Mouse (Mus musculus): ENCODE data around the gene Gpr34. TPM values are rescaled to one million over a fixed set of nuclear protein-coding genes. Genes with fewer than 3 reads are reported as not detected.

The Gpr34 gene
- polyA plus RNA-seq, 1 experiment from 2014 or later, result 2.0 TPM

GRCm38 (mm10) chrX:13636398-13636797 is 4.5 kb downstream of the Gpr34 start:
- ATAC-seq (ENCODE audit: insufficient number of reproducible peaks, insufficient read depth, low FRiP score, low TSS enrichment, low read depth), result no peak
- H3K4me3 ChIP-seq (replicated peaks), result no peak overlapping the region
- H3K27ac ChIP-seq, result no peak overlapping the region
- no peaks in the 10 kb centered on the region for H3K36me3 ChIP-seq
- H3K4me2 ChIP-seq, result no peak overlapping the region
- no peak overlapping the region for H3K9ac ChIP-seq (replicated peaks)
- H3K4me1 ChIP-seq (replicated peaks), result no peaks in the 10 kb centered on the region
- 93% methylated on average over 1 of the region's 1 CpGs for WGBS
- no peaks in the 10 kb centered on the region for H3K27me3 ChIP-seq
- no peaks in the 10 kb centered on the region for H3K9me3 ChIP-seq

GRCm38 (mm10) chrX:13638894-13639293 is 7.0 kb downstream of the Gpr34 start:
- Histone ChIP-seq H3K4me2 (no peak overlapping the region), H3K27me3 (no peaks in the 10 kb centered on the region), H3K4me3 (replicated peaks) (no peak overlapping the region), H3K36me3 (no peaks in the 10 kb centered on the region), H3K9ac (replicated peaks) (no peak overlapping the region), H3K4me1 (replicated peaks) (no peaks in the 10 kb centered on the region), H3K9me3 (no peaks in the 10 kb centered on the region), H3K27ac (no peak overlapping the region)
- WGBS, result 72% methylated on average over 2 of the region's 2 CpGs
- no peak for ATAC-seq (ENCODE audit: insufficient number of reproducible peaks, insufficient read depth, low FRiP score, low TSS enrichment, low read depth)

GRCm38 (mm10) chrX:13651889-13652288 is 20.0 kb downstream of the Gpr34 start:
- Histone ChIP-seq H3K27me3 (no peaks in the 10 kb centered on the region), H3K36me3 (no peaks in the 10 kb centered on the region), H3K27ac (no peak overlapping the region), H3K4me2 (no peak overlapping the region), H3K4me1 (replicated peaks) (no peaks in the 10 kb centered on the region), H3K9ac (replicated peaks) (no peak overlapping the region), H3K4me3 (replicated peaks) (no peak overlapping the region), H3K9me3 (no peaks in the 10 kb centered on the region)
- WGBS, result 74% methylated on average over 2 of the region's 2 CpGs
- ATAC-seq (ENCODE audit: insufficient number of reproducible peaks, insufficient read depth, low FRiP score, low TSS enrichment, low read depth), result no peak

GRCm38 (mm10) chrX:13652291-13652690 is 20.4 kb downstream of the Gpr34 start:
- Histone ChIP-seq H3K4me3 (replicated peaks) (no peak overlapping the region), H3K4me2 (no peak overlapping the region), H3K9me3 (no peaks in the 10 kb centered on the region), H3K27me3 (no peaks in the 10 kb centered on the region), H3K9ac (replicated peaks) (no peak overlapping the region), H3K27ac (no peak overlapping the region), H3K4me1 (replicated peaks) (no peaks in the 10 kb centered on the region), H3K36me3 (no peaks in the 10 kb centered on the region)
- 88% methylated on average over 1 of the region's 1 CpGs for WGBS
- no peak for ATAC-seq (ENCODE audit: insufficient number of reproducible peaks, insufficient read depth, low FRiP score, low TSS enrichment, low read depth)

GRCm38 (mm10) chrX:13655005-13655421 is 23.1 kb downstream of the Gpr34 start:
- H3K27me3 ChIP-seq, result no peaks in the 10 kb centered on the region

GRCm38 (mm10) chrX:13655906-13656305 is 24.0 kb downstream of the Gpr34 start:
- Histone ChIP-seq H3K4me1 (replicated peaks) (no peaks in the 10 kb centered on the region), H3K4me3 (replicated peaks) (no peak overlapping the region), H3K9ac (replicated peaks) (no peak overlapping the region), H3K9me3 (no peaks in the 10 kb centered on the region), H3K27me3 (no peaks in the 10 kb centered on the region), H3K36me3 (no peaks in the 10 kb centered on the region), H3K4me2 (no peak overlapping the region), H3K27ac (no peak overlapping the region)
- no peak for ATAC-seq (ENCODE audit: insufficient number of reproducible peaks, insufficient read depth, low FRiP score, low TSS enrichment, low read depth)
- 84% methylated on average over 6 of the region's 6 CpGs for WGBS

More at GRCm38 (mm10) chrX:13655005-13655421, 23.1 kb downstream of the Gpr34 start:
- Histone ChIP-seq H3K27ac (no peak overlapping the region), H3K9me3 (no peaks in the 10 kb centered on the region), H3K9ac (replicated peaks) (no peak overlapping the region), H3K4me2 (no peak overlapping the region), H3K4me3 (replicated peaks) (no peak overlapping the region), H3K36me3 (no peaks in the 10 kb centered on the region), H3K4me1 (replicated peaks) (no peaks in the 10 kb centered on the region)
- no peak for ATAC-seq (ENCODE audit: insufficient number of reproducible peaks, insufficient read depth, low FRiP score, low TSS enrichment, low read depth)
- WGBS, result 85% methylated on average over 3 of the region's 3 CpGs

- WGBS, result 5% methylated on average over 1 of the region's 1 CpGs
- no peaks in the 10 kb centered on the region for H3K9me3 ChIP-seq
- H3K4me2 ChIP-seq, result no peak overlapping the region
- ATAC-seq (ENCODE audit: insufficient number of reproducible peaks, insufficient read depth, low FRiP score, low TSS enrichment, low read depth), result no peak
- H3K9ac ChIP-seq (replicated peaks), result no peak overlapping the region
- no peaks in the 10 kb centered on the region for H3K27me3 ChIP-seq
- no peaks in the 10 kb centered on the region for H3K36me3 ChIP-seq
- no peak overlapping the region for H3K4me3 ChIP-seq (replicated peaks)
- H3K27ac ChIP-seq, result no peak overlapping the region
- H3K4me1 ChIP-seq (replicated peaks), result no peaks in the 10 kb centered on the region
Measured at GRCm38 (mm10) chrX:13656721-13657120, 24.8 kb downstream of the Gpr34 start.

GRCm38 (mm10) chrX:13658616-13659140 is 26.8 kb downstream of the Gpr34 start:
- no peak overlapping the region for H3K4me3 ChIP-seq (replicated peaks)
- no peak overlapping the region for H3K4me2 ChIP-seq
- H3K27ac ChIP-seq, result no peak overlapping the region
- 64% methylated on average over 3 of the region's 3 CpGs for WGBS
- no peaks in the 10 kb centered on the region for H3K4me1 ChIP-seq (replicated peaks)
- no peaks in the 10 kb centered on the region for H3K9me3 ChIP-seq
- no peaks in the 10 kb centered on the region for H3K36me3 ChIP-seq
- no peak overlapping the region for H3K9ac ChIP-seq (replicated peaks)
- no peaks in the 10 kb centered on the region for H3K27me3 ChIP-seq
- ATAC-seq (ENCODE audit: insufficient number of reproducible peaks, insufficient read depth, low FRiP score, low TSS enrichment, low read depth), result no peak

GRCm38 (mm10) chrX:13659201-13659890 is 27.5 kb downstream of the Gpr34 start:
- Histone ChIP-seq H3K9me3 (no peaks in the 10 kb centered on the region), H3K9ac (replicated peaks) (no peak overlapping the region), H3K27ac (no peak overlapping the region), H3K4me2 (no peak overlapping the region), H3K36me3 (no peaks in the 10 kb centered on the region), H3K4me1 (replicated peaks) (no peaks in the 10 kb centered on the region), H3K4me3 (replicated peaks) (no peak overlapping the region), H3K27me3 (no peaks in the 10 kb centered on the region)
- ATAC-seq (ENCODE audit: insufficient number of reproducible peaks, insufficient read depth, low FRiP score, low TSS enrichment, low read depth), result no peak
- 79% methylated on average over 4 of the region's 4 CpGs for WGBS

GRCm38 (mm10) chrX:13661063-13661462 is 29.2 kb downstream of the Gpr34 start, which contains the start of gene Gpr82:
TSS of gene Gpr82 (plus strand) at chrX:13661363.
- Histone ChIP-seq H3K4me1 (replicated peaks) (no peaks in the 10 kb centered on the region), H3K4me3 (replicated peaks) (no peak within 1 kb of the TSS), H3K9me3 (no peaks in the 10 kb centered on the region), H3K9ac (replicated peaks) (no peak within 1 kb of the TSS), H3K27ac (no peak within 1 kb of the TSS), H3K27me3 (no peaks in the 10 kb centered on the region), H3K36me3 (no peaks in the 10 kb centered on the region), H3K4me2 (no peak within 1 kb of the TSS)
- ATAC-seq (ENCODE audit: insufficient number of reproducible peaks, insufficient read depth, low FRiP score, low TSS enrichment, low read depth), result no peak
- WGBS, result 94% methylated on average over 5 of the region's 5 CpGs

GRCm38 (mm10) chrX:13668867-13669266 is 37.0 kb downstream of the Gpr34 start:
- WGBS, result 80% methylated on average over 5 of the region's 5 CpGs

GRCm38 (mm10) chrX:13670342-13670741 is 38.5 kb downstream of the Gpr34 start:
- no peak for ATAC-seq (ENCODE audit: insufficient number of reproducible peaks, insufficient read depth, low FRiP score, low TSS enrichment, low read depth)
- WGBS, result 79% methylated on average over 3 of the region's 3 CpGs
- no peaks in the 10 kb centered on the region for H3K27me3 ChIP-seq
- no peak overlapping the region for H3K9ac ChIP-seq (replicated peaks)
- H3K4me3 ChIP-seq (replicated peaks), result no peak overlapping the region
- H3K36me3 ChIP-seq, result no peaks in the 10 kb centered on the region
- H3K4me1 ChIP-seq (replicated peaks), result no peaks in the 10 kb centered on the region
- H3K27ac ChIP-seq, result no peak overlapping the region
- H3K4me2 ChIP-seq, result no peak overlapping the region
- no peaks in the 10 kb centered on the region for H3K9me3 ChIP-seq

More at GRCm38 (mm10) chrX:13668867-13669266, 37.0 kb downstream of the Gpr34 start:
- H3K4me3 ChIP-seq (replicated peaks), result no peak overlapping the region
- H3K9me3 ChIP-seq, result no peaks in the 10 kb centered on the region
- no peak overlapping the region for H3K4me2 ChIP-seq
- no peaks in the 10 kb centered on the region for H3K36me3 ChIP-seq
- H3K27ac ChIP-seq, result no peak overlapping the region
- H3K4me1 ChIP-seq (replicated peaks), result no peaks in the 10 kb centered on the region
- no peak overlapping the region for H3K9ac ChIP-seq (replicated peaks)
- H3K27me3 ChIP-seq, result no peaks in the 10 kb centered on the region
- ATAC-seq (ENCODE audit: insufficient number of reproducible peaks, insufficient read depth, low FRiP score, low TSS enrichment, low read depth), result no peak

Data from limb, embryonic 12.5 days (tissue).